Mouse (Mus musculus): Measurements from ENCODE around the gene Ankrd65. TPM values are rescaled to one million over a fixed set of nuclear protein-coding genes. Genes with fewer than 3 reads are reported as not detected.
A peak's percentile ranks its signal among the peaks of the same experiment; 100 is the strongest.
"Not testable (repeated sequence)": the region's sequence is repeated elsewhere in the genome, so short reads cannot be mapped to it uniquely, and the experiment has no call there.

Gene Ankrd65
- polyA plus RNA-seq, 1 experiment from 2014 or later = not detected

DNA sequence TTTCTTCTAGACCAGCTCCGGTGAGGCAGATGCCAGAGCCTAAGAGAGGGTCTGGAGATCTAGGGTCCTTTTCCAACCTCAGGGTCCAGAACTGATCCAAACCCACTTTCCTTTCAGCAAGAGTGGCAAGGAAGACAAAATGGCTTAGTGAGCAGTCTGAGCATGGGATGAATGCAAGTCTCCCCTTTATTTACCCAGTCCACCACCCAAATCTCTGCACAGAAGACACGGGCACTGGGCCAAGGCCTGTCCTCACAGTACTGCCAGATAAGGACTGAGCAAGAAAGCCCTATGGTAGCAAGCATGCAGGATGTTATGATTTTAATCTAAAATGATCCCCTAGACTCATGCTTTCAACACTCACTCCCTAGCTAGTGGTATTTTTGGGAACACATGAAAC lies 12.4 kb upstream of the Ankrd65 start:
- H3K9ac ChIP-seq = no peak overlapping the region

DNA sequence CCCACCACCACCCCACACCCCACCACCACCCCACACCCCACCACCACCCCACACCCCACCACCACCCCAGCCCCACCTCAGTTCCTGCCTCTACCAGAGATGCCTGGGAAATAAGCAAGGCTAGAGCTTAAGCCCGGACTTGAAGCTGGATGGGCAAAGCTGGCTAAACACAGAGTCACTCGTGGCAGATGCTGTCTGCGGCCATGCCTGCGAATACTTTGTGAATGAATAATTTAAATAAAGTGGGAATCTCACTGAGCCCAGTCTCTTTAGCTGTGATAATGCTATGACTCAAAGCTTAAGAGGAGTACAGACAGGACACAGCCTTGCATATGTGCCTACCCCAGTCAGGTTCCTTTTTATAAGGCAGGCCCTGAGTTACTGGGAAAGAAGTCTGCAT lies 10.7 kb upstream of the Ankrd65 start:
- H3K4me1 ChIP-seq = peaks cover 14% of the 10 kb centered on the region
- H3K4me3 ChIP-seq = no peak overlapping the region
- no peak overlapping the region for H3K9ac ChIP-seq
- no peaks in the 10 kb centered on the region for H3K36me3 ChIP-seq
- H3K4me2 ChIP-seq (replicated peaks) = no peak overlapping the region
- WGBS = 82% methylated on average over 4 of the region's 4 CpGs
- no peaks in the 10 kb centered on the region for H3K9me3 ChIP-seq
- H3K27ac ChIP-seq = no peak overlapping the region
- ATAC-seq (ENCODE audit: low FRiP score, low read depth) = no peak
- no peaks in the 10 kb centered on the region; the same call in 1 of the 2 replicates for H3K27me3 ChIP-seq (replicated peaks)

More for the DNA sequence above, 12.4 kb upstream of the Ankrd65 start:
- Histone ChIP-seq H3K4me1 (peaks cover 17% of the 10 kb centered on the region), H3K4me3 (no peak overlapping the region), H3K36me3 (no peaks in the 10 kb centered on the region), H3K4me2 (replicated peaks) (no peak overlapping the region), H3K27me3 (replicated peaks) (peaks cover 17% of the 10 kb centered on the region), H3K9me3 (no peaks in the 10 kb centered on the region), H3K27ac (no peak overlapping the region)
- no peak for ATAC-seq (ENCODE audit: low FRiP score, low read depth)
- WGBS = 91% methylated on average over 2 of the region's 2 CpGs

DNA sequence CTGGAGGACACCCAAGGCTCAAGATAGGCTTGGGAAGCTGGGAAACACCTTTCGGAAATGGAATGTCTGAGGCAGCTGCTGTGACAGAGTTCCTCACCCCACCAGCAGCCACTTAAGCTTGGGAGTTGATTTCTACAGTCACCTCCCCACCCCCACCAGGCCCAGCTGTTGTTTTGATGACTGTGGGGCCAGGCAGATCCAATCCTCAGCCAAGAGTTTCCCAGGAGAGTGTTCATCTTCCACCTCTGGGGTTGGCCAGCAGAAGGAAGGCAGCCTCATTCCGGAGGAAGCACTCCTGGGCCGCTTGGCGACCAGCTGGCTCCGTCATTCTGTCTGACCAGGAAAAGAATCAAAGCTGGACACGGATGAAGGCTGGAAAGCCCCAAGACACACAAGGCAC lies 9.3 kb upstream of the Ankrd65 start:
- WGBS = 43% methylated on average over 6 of the region's 6 CpGs
- no peak overlapping the region for H3K27ac ChIP-seq
- no peaks in the 10 kb centered on the region for H3K9me3 ChIP-seq

DNA sequence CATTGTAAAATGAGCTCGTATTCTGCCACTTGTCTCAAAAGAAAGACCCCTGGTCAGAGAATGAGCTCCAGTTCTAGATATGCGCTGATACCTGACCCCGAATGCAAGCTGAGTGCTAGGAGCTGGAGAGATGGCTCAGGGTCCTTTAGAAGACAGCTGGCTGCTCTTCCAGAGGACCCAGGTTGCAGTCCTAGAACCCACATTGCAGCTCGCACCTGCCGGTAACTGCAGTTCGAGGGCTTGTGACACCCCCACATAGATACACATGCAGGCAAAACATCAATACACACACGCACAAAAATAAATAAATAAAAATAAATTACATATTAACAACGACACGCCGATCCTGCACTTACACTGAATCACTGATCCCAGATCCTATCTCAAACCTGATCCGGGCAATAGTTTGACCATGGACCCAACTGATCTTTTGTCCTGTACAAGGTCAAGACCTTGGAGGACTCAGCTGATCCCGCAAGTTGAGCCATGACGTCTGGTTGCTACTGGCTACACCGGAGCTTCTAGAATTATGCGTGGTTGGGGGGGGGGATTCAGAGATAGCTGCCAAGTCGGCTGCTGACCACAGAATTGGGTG lies 6.7 kb upstream of the Ankrd65 start:
- no peaks in the 10 kb centered on the region for H3K9me3 ChIP-seq
- H3K9ac ChIP-seq = peak overlapping the region; percentile 78
- peak overlapping the region; percentile 69 for H3K4me2 ChIP-seq (replicated peaks)
- no peak overlapping the region for H3K27ac ChIP-seq
- no peaks in the 10 kb centered on the region for H3K36me3 ChIP-seq
- H3K27me3 ChIP-seq (replicated peaks) = no peaks in the 10 kb centered on the region
- WGBS = 44% methylated on average over 16 of the region's 16 CpGs
- H3K4me1 ChIP-seq = peaks cover 13% of the 10 kb centered on the region
- H3K4me3 ChIP-seq = peak overlapping the region; percentile 56
- no peak; the same call in 1 of the 2 replicates for ATAC-seq (ENCODE audit: low FRiP score, low read depth)

More for the DNA sequence above, 9.3 kb upstream of the Ankrd65 start:
- Histone ChIP-seq H3K36me3 (no peaks in the 10 kb centered on the region), H3K4me2 (replicated peaks) (no peak overlapping the region), H3K4me3 (no peak overlapping the region), H3K4me1 (peaks cover 18% of the 10 kb centered on the region), H3K9ac (peak overlapping the region; percentile 21; the same call in 1 of the 2 replicates), H3K27me3 (replicated peaks) (no peaks in the 10 kb centered on the region)
- no peak for ATAC-seq (ENCODE audit: low FRiP score, low read depth)

DNA sequence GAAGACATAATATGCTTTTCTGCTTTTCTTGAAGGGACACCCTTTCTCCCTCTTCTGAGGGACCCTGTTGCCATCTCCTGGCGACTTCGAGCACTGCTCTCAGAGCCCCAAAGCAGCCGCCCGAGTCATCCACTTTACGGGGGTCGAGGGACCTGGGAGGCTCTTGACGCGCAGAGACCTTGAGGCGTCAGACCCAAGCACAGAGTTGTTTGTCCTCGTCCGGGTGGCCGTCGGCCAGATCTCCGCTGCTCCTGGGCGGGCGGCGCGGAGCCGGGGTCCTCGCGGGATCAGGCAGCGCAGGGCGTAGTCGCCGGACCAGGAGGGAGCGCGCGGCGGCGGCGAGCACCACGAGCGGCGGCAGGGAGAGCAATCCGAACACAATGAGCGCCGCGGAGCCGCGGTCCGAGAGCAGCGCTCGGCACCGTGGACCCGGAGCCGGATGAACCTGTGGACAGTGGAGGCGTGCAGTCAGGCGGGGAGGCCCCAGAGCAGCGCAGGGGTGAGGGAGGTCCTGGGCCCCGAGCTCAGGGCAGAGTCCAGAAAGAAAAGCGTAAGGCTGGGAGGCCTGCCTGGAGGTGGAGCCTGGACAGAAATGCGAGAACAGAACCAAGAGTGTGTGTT lies 6.0 kb upstream of the Ankrd65 start:
- peak overlapping the region; percentile 69 for H3K4me2 ChIP-seq (replicated peaks)
- peak; percentile 89 for ATAC-seq (ENCODE audit: low FRiP score, low read depth)
- under 1% methylated on average over 52 of the region's 52 CpGs for WGBS
- H3K9ac ChIP-seq = peak overlapping the region; percentile 78
- no peaks in the 10 kb centered on the region for H3K9me3 ChIP-seq
- peak overlapping the region; percentile 44; the same call in 1 of the 2 replicates for H3K27ac ChIP-seq
- no peaks in the 10 kb centered on the region for H3K36me3 ChIP-seq
- H3K4me3 ChIP-seq = peak overlapping the region; percentile 56
- H3K27me3 ChIP-seq (replicated peaks) = no peaks in the 10 kb centered on the region
- H3K4me1 ChIP-seq = peaks cover 13% of the 10 kb centered on the region

DNA sequence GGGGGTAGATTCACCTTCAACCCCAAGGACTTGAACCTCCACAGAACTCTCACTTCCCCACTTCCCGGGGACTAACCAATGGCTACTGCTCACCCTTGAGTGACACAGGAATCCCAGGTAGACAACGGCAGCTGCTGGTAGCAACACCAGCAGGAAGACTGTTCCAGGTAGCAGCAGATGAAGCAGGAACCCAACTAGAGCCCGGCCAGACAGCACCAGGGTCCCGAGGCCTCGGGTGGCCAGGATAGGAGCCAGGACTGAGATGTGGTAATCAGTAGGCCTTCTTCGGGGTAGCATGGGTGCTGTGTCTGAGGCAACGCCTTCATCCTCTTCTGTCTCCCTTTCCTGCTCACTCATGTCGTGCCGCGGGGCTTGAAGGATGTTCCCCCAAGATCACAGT lies 5.0 kb upstream of the Ankrd65 start:
- ATAC-seq (ENCODE audit: low FRiP score, low read depth) = no peak
- no peaks in the 10 kb centered on the region for H3K27me3 ChIP-seq (replicated peaks)
- no peak overlapping the region for H3K9ac ChIP-seq
- H3K4me2 ChIP-seq (replicated peaks) = peak overlapping the region; percentile 69; the same call in 1 of the 2 replicates
- WGBS = 84% methylated on average over 10 of the region's 10 CpGs
- no peaks in the 10 kb centered on the region for H3K36me3 ChIP-seq
- H3K4me1 ChIP-seq = peaks cover 13% of the 10 kb centered on the region
- no peak overlapping the region for H3K27ac ChIP-seq
- H3K9me3 ChIP-seq = no peaks in the 10 kb centered on the region
- H3K4me3 ChIP-seq = no peak overlapping the region

DNA sequence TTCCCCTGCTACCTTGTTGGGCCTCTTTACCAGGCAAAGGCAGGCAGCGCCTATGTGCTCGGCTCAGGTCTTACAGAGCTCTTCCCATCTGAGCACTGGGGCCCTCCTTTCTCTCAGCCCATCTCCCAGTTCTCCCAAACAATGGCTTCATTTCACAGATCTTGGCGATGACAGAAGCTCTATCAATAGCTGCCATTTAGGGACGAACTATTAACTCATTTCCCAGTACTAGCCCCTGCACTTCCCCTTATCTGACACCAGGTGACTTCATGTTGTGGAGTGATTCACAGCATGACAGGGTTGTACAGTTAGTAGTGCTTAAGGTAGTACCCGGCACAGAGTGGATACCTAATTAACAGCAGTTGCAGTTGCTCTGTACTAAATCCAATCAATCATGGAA lies 4.4 kb upstream of the Ankrd65 start, which contains the start of gene Tmem88b:
TSS of gene Tmem88b (minus strand) at position 56 of the 400 bp plus-strand sequence.
- Histone ChIP-seq H3K4me1 (peaks cover 13% of the 10 kb centered on the region), H3K9me3 (no peaks in the 10 kb centered on the region), H3K9ac (peak within 1 kb of the TSS; percentile 78; the same call in 1 of the 2 replicates), H3K4me3 (peak within 1 kb of the TSS; percentile 56; the same call in 1 of the 2 replicates), H3K27me3 (replicated peaks) (no peaks in the 10 kb centered on the region), H3K27ac (no peak within 1 kb of the TSS), H3K4me2 (replicated peaks) (peak within 1 kb of the TSS; percentile 69), H3K36me3 (no peaks in the 10 kb centered on the region)
- 66% methylated on average over 5 of the region's 5 CpGs for WGBS
- ATAC-seq (ENCODE audit: low FRiP score, low read depth) = no peak

DNA sequence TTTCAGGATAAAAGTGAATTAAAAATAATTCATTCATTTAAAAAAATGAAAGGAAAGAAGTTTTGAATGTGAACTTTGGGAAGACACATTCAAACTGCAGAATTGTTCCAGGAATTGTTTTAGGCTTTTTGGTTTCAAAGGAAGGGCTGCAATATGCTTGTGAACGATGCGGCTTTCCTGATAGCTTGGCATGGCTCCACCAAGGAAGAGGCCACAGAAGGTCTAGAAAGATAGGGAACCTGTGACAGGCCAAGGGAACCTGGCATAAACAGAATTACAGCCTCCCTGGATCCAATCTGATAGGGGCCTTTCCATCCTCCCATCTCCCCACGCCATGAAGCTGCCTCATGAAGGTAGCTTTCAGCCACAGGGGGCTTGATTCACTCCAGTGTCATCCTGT lies 1.9 kb upstream of the Ankrd65 start:
- no peaks in the 10 kb centered on the region for H3K9me3 ChIP-seq
- no peaks in the 10 kb centered on the region for H3K36me3 ChIP-seq
- ATAC-seq (ENCODE audit: low FRiP score, low read depth) = no peak
- H3K4me1 ChIP-seq = peaks cover 9% of the 10 kb centered on the region
- H3K9ac ChIP-seq = no peak overlapping the region
- no peak overlapping the region for H3K4me3 ChIP-seq
- H3K4me2 ChIP-seq (replicated peaks) = no peak overlapping the region
- H3K27me3 ChIP-seq (replicated peaks) = no peaks in the 10 kb centered on the region
- no peak overlapping the region for H3K27ac ChIP-seq
- WGBS = 75% methylated on average over 3 of the region's 3 CpGs

DNA sequence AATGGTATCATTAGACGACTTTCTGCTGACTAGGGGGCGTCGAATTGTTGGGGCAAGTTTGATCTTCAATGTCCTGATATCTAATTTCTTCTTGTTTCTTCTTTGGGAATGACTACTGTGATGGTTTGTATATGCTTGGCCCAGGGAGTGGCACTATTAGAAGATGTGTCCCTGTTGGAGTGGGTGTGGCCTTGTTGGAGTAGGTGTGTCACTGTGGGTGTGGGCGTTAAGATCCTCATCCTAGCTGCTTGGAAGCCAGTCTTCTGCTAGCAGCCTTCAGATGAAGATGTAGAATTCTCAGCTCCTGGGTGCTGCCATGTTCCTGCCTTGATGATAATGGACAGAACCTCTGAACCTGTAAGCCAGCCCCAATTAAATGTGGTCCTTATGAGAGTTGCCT lies 1.4 kb upstream of the Ankrd65 start:
- WGBS = 78% methylated on average over 4 of the region's 4 CpGs
- H3K4me2 ChIP-seq (replicated peaks); H3K27me3 ChIP-seq (replicated peaks); H3K36me3 ChIP-seq; H3K9me3 ChIP-seq; H3K9ac ChIP-seq; H3K4me1 ChIP-seq; H3K27ac ChIP-seq; H3K4me3 ChIP-seq; ATAC-seq (ENCODE audit: low FRiP score, low read depth): not testable (repeated sequence)

DNA sequence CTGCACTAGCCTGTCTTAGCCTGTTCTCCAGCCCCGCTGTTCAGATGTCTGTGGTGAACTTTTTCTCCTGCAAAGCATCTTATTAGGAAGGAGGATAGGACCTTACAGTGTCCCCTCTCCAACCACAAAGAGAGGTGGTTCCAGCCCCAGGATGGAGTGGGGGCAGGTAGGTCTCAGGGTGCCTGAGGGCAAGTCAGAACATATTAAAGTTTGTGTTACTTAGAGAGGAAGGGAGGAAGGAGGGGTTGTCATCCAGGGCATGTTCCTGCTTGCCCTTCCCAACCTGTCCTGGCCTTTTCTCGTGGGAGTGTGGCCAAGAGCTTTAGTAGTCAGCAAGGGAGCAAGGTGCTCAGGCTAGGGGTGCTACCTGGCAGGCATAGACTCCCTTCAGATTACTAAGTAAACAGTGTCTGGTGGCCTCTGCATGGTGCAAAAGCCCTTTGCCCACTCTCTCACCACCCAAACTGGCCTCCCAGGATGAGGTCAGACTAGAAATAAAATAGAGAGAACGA lies 467 bp downstream of the Ankrd65 start:
- Histone ChIP-seq H3K4me3 (no peak overlapping the region), H3K9ac (no peak overlapping the region), H3K27ac (no peak overlapping the region), H3K36me3 (no peaks in the 10 kb centered on the region), H3K4me2 (replicated peaks) (no peak overlapping the region), H3K27me3 (replicated peaks) (no peaks in the 10 kb centered on the region), H3K9me3 (no peaks in the 10 kb centered on the region), H3K4me1 (no peaks in the 10 kb centered on the region)
- no peak for ATAC-seq (ENCODE audit: low FRiP score, low read depth)
- 72% methylated on average over 3 of the region's 3 CpGs for WGBS

DNA sequence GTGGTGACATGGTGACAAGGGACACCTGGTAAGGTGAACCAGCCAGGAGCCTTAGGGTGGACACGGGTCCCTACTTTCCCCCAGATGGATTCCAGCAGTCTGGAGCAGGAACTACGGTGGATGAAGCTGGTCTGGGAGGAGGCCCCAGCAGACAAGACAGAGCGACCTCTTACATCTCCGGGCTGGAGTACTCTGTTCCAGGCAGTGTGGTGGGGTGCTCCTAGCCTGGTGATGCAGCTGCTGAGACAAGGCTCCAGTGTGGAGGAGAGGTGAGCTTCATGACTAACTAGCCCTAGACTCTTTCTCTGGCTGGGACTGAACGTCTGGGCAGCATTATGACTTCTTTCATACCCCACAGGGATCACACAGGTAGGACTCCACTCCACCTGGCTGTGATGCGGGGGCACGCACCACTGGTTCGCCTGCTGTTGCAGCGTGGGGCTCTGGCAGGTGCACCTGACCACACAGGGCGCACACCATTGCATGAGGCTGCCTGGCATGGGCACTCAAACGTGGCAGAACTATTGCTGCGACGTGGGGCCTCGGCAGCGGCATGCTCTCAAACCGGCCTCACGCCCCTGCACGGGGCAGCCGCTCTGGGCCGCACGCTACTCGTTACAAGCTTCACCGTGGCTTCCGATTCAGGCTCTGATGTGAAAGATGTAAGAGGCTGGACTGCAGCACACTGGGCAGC lies 1.1 kb downstream of the Ankrd65 start:
- H3K4me2 ChIP-seq (replicated peaks) = no peak overlapping the region
- 78% methylated on average over 24 of the region's 24 CpGs for WGBS

DNA sequence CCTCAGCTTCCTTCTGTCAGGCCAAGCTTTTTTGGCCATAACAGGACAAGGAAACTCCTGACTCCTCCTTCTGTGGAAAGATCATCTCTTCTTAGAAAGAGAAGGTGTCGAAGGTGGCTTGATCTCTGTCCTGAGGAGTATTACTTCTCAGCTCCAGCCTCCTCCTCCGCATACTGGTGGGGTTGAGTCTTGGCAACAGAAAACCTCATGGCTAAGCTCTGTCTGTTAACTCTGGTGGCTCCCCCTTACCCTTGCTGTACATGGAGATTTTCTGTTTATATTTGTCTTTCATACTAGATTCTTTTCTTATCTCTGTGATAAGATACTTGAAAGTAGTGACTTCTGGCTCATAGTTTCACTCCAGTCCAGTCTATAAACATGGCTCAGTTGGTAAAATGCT lies 3.5 kb downstream of the Ankrd65 start:
- no peaks in the 10 kb centered on the region for H3K27me3 ChIP-seq (replicated peaks)
- H3K9ac ChIP-seq = no peak overlapping the region
- H3K4me2 ChIP-seq (replicated peaks) = no peak overlapping the region
- no peak overlapping the region for H3K4me3 ChIP-seq
- 81% methylated on average over 2 of the region's 2 CpGs for WGBS
- no peaks in the 10 kb centered on the region for H3K4me1 ChIP-seq
- no peaks in the 10 kb centered on the region for H3K9me3 ChIP-seq
- ATAC-seq (ENCODE audit: low FRiP score, low read depth) = no peak
- H3K36me3 ChIP-seq = no peaks in the 10 kb centered on the region
- no peak overlapping the region for H3K27ac ChIP-seq

More for the DNA sequence above, 1.1 kb downstream of the Ankrd65 start:
- Histone ChIP-seq H3K9ac (no peak overlapping the region), H3K27me3 (replicated peaks) (no peaks in the 10 kb centered on the region), H3K4me1 (no peaks in the 10 kb centered on the region), H3K9me3 (no peaks in the 10 kb centered on the region), H3K36me3 (no peaks in the 10 kb centered on the region), H3K4me3 (no peak overlapping the region), H3K27ac (no peak overlapping the region)
- no peak for ATAC-seq (ENCODE audit: low FRiP score, low read depth)

Measured in neural tube, embryonic 12.5 days (tissue).